Mouse (Mus musculus) limb, embryonic 14.5 days (tissue): ENCODE measurements around the gene Abcb8. TPM values are rescaled to one million over a fixed set of nuclear protein-coding genes. Genes with fewer than 3 reads are reported as not detected.
A peak's percentile ranks its signal among the peaks of the same experiment; 100 is the strongest.

Source experiments
- ATAC-seq: fragments of 200-750 bp; cut with Nextera tagmentation; 2 replicates; pipeline ENCODE4 v1.8.0; 2017; ENCODE audit warnings: low read depth, moderate number of reproducible peaks, moderate TSS enrichment; ENCODE audit not compliant: low FRiP score
- DNase-seq: peaks from one replicate; pipeline ENCODE4 v3.0.0-alpha.2; 2015; ENCODE audit warnings: low spot score
- H3K27ac ChIP-seq: fragments of 300-500 bp; sonication (generic); replicated peaks from 2 replicates; pipeline ENCODE4 v1.5.1; 2014; ENCODE audit warnings: low read depth, mild to moderate bottlenecking, low read length, moderate library complexity, mixed read lengths
- H3K27me3 ChIP-seq: fragments of 300-500 bp; sonication (generic); 2 replicates; pipeline ENCODE4 v1.6.1; 2014; ENCODE audit warnings: low read length, mixed read lengths; ENCODE audit not compliant: control insufficient read depth, insufficient read depth
- H3K36me3 ChIP-seq: fragments of 300-500 bp; sonication (generic); 2 replicates; pipeline ENCODE4 v1.6.1; 2014; ENCODE audit warnings: mild to moderate bottlenecking, low read length, moderate library complexity, mixed read lengths; ENCODE audit not compliant: control insufficient read depth, insufficient read depth
- H3K4me1 ChIP-seq: fragments of 300-500 bp; sonication (generic); 2 replicates; pipeline ENCODE4 v1.6.1; 2014; ENCODE audit warnings: antibody characterized with exemption, low read length, mixed read lengths; ENCODE audit not compliant: control insufficient read depth, insufficient read depth
- H3K4me2 ChIP-seq: fragments of 300-500 bp; sonication (generic); replicated peaks from 2 replicates; pipeline ENCODE4 v1.6.1; 2014; ENCODE audit warnings: low read depth, mild to moderate bottlenecking, low read length, moderate library complexity; ENCODE audit not compliant: severe bottlenecking
- H3K4me3 ChIP-seq: fragments of 300-500 bp; sonication (generic); replicated peaks from 2 replicates; pipeline ENCODE4 v1.5.1; 2014; ENCODE audit warnings: low read length
- H3K9ac ChIP-seq: fragments of 300-500 bp; sonication (generic); 2 replicates; pipeline ENCODE4 v1.6.1; 2014; ENCODE audit warnings: mild to moderate bottlenecking, low read depth, low read length, moderate library complexity; ENCODE audit not compliant: severe bottlenecking
- H3K9me3 ChIP-seq: fragments of 300-500 bp; sonication (generic); 2 replicates; pipeline ENCODE4 v1.6.1; 2016; ENCODE audit warnings: low read length; ENCODE audit not compliant: control insufficient read depth
- POLR2A ChIP-seq: fragments of 200-500 bp; IDR thresholded peaks from 2 replicates; pipeline ENCODE4 v1.8.0; 2012; ENCODE audit warnings: inconsistent platforms, mild to moderate bottlenecking, moderate library complexity, borderline replicate concordance; ENCODE audit not compliant: insufficient read depth, insufficient read length; ENCODE audit errors: extremely low read depth
- WGBS: fragments of 180-500 bp; shearing (Covaris S2); extraction: QIAGEN DNeasy Blood & Tissue Kit; methylation state at CpG from one replicate; pipeline ENCODE4 v1.1.7; 2014; 5-methylcytosine and 5-hydroxymethylcytosine counted together
- polyA plus RNA-seq, 2 experiments: library from polyadenylated mRNA; depleted of rRNA in 1 of 2; stranded (reverse) in 1 of 2; unstranded in 1 of 2; fragments of >200 nt; fragmentation: Nextera tagmentation in 1 of 2; extraction: Ambion mirVana in 1 of 2; gene quantifications; 2 replicates each; pipeline versions ENCODE4 v1.2.1 to v1.2.3; 2012 to 2014

The Abcb8 gene
- polyA plus RNA-seq, 2 experiments = 35.8 to 45.3 TPM

DNA sequence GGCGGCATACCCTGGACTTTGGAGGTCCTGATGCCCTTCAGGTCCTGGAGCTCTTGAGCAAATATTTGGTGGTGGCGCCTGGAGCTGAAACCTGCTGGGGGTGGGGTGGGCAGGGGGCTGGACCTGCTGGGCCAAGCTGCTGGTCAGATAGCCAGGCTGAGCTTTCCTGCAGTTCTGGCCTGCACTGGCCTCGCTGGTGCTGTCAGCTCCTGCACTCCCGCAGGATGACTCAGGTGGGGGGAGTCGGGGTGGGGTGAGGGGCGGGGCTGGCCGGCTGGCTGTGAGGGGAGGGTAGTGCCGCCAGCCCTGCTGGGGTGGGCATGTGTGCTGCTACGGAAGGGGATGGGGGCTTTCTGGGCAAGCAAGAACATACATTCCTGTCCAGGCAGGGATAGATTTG, 35.1 kb downstream of the Abcb8 start:
- DNase-seq = no peak
- no peak for TF ChIP-seq POLR2A
- 16% methylated on average over 7 of the region's 9 CpGs for WGBS
- H3K4me2 ChIP-seq = peak overlapping the region; percentile 94
- H3K4me3 ChIP-seq = no peak overlapping the region
- peak overlapping the region; percentile 28; the same call in 1 of the 2 replicates for H3K9ac ChIP-seq
- ATAC-seq = no peak
- no peaks in the 10 kb centered on the region for H3K27me3 ChIP-seq
- no peaks in the 10 kb centered on the region for H3K9me3 ChIP-seq
- H3K4me1 ChIP-seq = peaks cover 33% of the 10 kb centered on the region
- H3K36me3 ChIP-seq = peaks cover 47% of the 10 kb centered on the region
- H3K27ac ChIP-seq = no peak overlapping the region

DNA sequence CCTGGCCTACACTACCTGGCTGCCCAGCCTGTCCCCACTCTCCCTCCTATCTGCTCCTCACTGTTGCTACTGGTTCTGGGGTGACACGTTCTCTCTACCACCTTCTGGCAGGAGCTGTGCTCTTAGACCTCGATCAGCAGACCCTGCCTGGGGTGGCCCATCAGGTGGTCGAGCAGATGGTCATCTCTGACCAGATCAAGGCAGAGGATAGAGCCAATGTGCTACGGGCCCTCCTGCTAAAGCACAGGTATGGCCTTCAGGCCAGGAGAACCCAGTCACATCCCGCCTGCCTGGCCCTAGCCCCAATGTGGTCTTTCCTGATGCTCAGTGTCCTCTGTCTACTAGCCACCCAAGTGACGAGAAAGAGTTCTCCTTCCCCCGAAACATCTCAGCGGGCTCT, 40.5 kb downstream of the Abcb8 start:
- Histone ChIP-seq H3K4me1 (no peaks in the 10 kb centered on the region), H3K27ac (no peak overlapping the region), H3K4me2 (no peak overlapping the region), H3K36me3 (peaks cover 96% of the 10 kb centered on the region), H3K27me3 (no peaks in the 10 kb centered on the region), H3K4me3 (no peak overlapping the region), H3K9me3 (no peaks in the 10 kb centered on the region), H3K9ac (no peak overlapping the region)
- TF ChIP-seq POLR2A = no peak
- 88% methylated on average over 8 of the region's 8 CpGs for WGBS
- ATAC-seq = no peak
- DNase-seq = no peak

DNA sequence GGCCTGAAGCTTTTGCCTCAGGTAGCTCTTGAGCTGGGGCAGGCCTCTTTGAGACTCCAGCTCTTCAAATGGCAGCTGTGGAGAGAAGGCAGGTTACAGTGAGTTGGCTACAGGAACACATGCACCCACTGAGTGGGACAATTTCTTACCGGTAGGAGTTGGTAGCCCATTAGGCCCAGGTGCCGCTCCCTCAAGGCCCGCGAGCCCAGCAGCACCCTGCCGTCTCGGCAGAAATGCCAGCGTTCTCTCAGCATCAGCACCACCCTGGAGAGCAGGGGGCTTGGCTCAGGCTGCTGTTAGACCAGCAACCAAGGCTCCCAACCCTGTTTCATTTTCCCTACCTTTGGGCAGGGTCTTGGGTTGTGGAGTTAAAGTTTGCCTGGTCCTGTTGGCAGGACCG, 47.7 kb downstream of the Abcb8 start:
- Histone ChIP-seq H3K9me3 (no peaks in the 10 kb centered on the region), H3K27ac (no peak overlapping the region), H3K4me2 (no peak overlapping the region), H3K27me3 (no peaks in the 10 kb centered on the region), H3K4me1 (peaks cover 10% of the 10 kb centered on the region), H3K9ac (no peak overlapping the region), H3K36me3 (peaks cover 69% of the 10 kb centered on the region), H3K4me3 (no peak overlapping the region)
- no peak for TF ChIP-seq POLR2A
- ATAC-seq (no peak), DNase-seq (no peak)
- 94% methylated on average over 8 of the region's 8 CpGs for WGBS

DNA sequence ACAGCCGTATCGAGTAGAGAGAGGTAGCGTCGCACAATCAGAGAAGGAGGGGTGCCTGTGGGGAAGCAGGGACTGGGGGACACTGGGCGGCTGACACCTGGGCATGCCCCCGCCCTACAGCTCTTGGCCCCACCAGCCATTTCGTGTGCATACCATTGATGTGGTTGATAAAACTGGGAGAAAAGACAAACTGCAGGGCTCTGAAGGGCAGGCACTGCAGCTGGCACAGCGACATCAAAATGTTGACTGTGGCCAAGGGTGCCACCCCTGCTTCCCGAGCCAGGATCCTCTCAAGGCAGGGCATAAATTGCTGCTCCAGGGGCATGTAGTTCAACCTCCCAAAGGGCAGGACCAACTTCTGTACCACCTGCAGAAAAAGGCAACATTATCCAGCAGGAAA, 48.6 kb downstream of the Abcb8 start:
- DNase-seq = no peak
- Histone ChIP-seq H3K4me3 (no peak overlapping the region), H3K36me3 (peaks cover 61% of the 10 kb centered on the region), H3K9ac (no peak overlapping the region), H3K27ac (no peak overlapping the region), H3K4me1 (peaks cover 13% of the 10 kb centered on the region), H3K9me3 (no peaks in the 10 kb centered on the region), H3K4me2 (no peak overlapping the region), H3K27me3 (no peaks in the 10 kb centered on the region)
- TF ChIP-seq POLR2A = no peak
- ATAC-seq = no peak
- WGBS = 83% methylated on average over 9 of the region's 9 CpGs

DNA sequence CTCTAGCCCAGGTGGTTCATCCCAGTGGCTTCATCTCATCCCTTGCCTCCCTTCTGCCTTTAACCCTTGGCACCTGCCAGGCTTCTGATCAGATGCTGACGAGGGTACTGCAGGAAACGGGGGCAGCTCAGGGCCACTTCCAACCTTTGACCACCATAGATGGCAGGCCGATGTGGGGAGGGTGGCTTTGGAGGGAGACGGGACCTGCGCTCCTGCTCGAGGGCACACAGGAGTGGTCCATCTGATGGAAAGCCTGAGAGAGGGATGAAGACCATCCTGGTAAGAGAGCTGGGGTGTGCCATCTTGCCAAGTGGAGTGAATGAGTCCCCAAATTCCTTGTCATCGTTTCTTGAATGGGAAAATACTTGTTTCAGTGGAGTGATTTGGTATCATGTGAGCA, 49.7 kb downstream of the Abcb8 start:
- H3K36me3 ChIP-seq = peaks cover 52% of the 10 kb centered on the region
- no peak overlapping the region for H3K4me2 ChIP-seq
- no peak overlapping the region for H3K4me3 ChIP-seq
- TF ChIP-seq POLR2A = no peak
- ATAC-seq (no peak), DNase-seq (no peak)
- H3K27me3 ChIP-seq = no peaks in the 10 kb centered on the region
- no peak overlapping the region for H3K9ac ChIP-seq
- whole genome bisulfite sequencing = 92% methylated on average over 7 of the region's 7 CpGs
- no peaks in the 10 kb centered on the region for H3K9me3 ChIP-seq
- no peak overlapping the region for H3K27ac ChIP-seq
- H3K4me1 ChIP-seq = peaks cover 21% of the 10 kb centered on the region

DNA sequence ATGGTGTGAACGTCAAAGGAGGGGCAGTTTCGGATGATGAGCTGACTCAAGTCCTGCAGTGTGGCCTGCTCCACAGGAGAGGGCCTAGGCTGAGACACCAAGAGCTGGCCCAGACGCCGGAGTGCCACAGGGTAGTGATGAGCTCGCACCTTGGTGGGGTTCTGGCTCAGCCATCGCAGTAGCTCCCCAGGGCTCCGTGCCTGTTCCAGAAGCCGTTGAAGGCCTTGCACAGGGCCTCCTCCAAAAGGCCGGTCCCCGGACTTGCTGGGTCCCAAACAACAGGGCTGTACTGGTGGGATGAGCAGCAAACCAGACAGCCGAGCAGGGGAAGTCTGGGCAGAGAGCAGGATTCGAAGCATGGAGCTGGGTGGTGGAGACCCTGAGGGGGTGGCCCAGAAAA, 50.5 kb downstream of the Abcb8 start:
- DNase-seq (no peak), ATAC-seq (no peak)
- Histone ChIP-seq H3K4me2 (peak overlapping the region; percentile 86), H3K4me3 (peak overlapping the region; percentile 94), H3K9me3 (no peaks in the 10 kb centered on the region), H3K36me3 (peaks cover 45% of the 10 kb centered on the region), H3K27ac (no peak overlapping the region), H3K9ac (peak overlapping the region; percentile 94), H3K27me3 (no peaks in the 10 kb centered on the region), H3K4me1 (peaks cover 21% of the 10 kb centered on the region)
- TF ChIP-seq POLR2A = no peak
- 83% methylated on average over 12 of the region's 12 CpGs for WGBS
